8 mouse cellular contexts compared by ENCODE assay signal in the genomic region with DNA sequence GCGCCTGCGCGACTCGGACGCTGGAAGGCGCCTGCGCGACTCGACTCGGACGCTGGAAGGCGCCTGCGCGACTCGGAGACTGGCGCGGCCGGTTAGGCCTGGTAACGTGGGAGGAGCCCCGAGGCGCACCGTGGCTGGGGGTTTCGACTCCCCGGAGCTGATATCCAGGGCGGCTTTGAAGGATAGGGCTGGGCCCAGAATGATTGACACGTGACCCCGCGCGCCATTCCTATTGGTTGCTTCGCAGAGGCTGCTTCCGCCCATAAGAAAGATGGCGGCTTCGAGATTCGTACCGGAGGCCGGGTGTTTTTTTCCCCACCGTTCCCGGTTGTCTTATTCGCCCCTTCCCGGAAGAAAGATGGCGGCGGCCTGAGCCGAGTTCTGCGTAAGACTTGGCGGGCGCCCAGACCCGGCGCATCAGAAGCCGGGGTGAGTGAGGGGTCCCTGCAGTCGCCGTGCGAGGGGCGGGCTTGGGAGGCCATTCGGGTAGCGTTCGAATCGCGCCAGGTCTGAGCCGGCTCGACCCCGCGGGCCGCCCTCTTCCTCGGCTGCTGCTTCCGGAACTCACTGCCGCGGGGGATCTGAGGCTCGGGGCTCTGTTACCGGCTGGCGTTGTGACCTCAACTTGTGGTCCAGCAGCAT. TPM values are rescaled to one million over a fixed set of nuclear protein-coding genes. Genes with fewer than 3 reads are reported as not detected.
A peak's percentile ranks its signal among the peaks of the same experiment; 100 is the strongest.
DNase-seq lines count a peak whose midpoint lies in the region; ATAC-seq lines count a peak whose summit lies in the region.

No protein-coding gene starts in this region.

- H3K4me1 ChIP-seq in intestine, embryonic 16.5 days (ENCODE audit: control insufficient read depth, insufficient read depth, low read length), result peaks cover 16% of the 10 kb centered on the region
- peaks cover 30% of the 10 kb centered on the region for H3K4me1 ChIP-seq in midbrain, embryonic 10.5 days

- peak; percentile 97 for DNase-seq in ovary, postnatal 10 days (ENCODE audit: low spot score)
- no peak for DNase-seq in ovary, adult 18-20 months (ENCODE audit: low spot score)
- DNase-seq in embryo, embryonic 11.5 days (ENCODE audit: low read depth, low spot score), result peak; percentile 90
- peak; percentile 91 to 93 for DNase-seq in gastrocnemius, postnatal 4 days (ENCODE audit: low spot score in 2 of 2)
- peak; percentile 97 to 99 for DNase-seq in left cerebral cortex, postnatal 36 days (ENCODE audit: low spot score in 2 of 2)
- peak; percentile 96 for DNase-seq in midbrain, embryonic 10.5 days (ENCODE audit: low spot score)
- DNase-seq in spleen, adult 12 weeks (ENCODE audit: low spot score), result peak; percentile 98

- peaks cover 13% of the 10 kb centered on the region for H3K36me3 ChIP-seq in intestine, embryonic 16.5 days (ENCODE audit: control insufficient read depth, insufficient read depth, low read length)
- peaks cover 43% of the 10 kb centered on the region for H3K36me3 ChIP-seq in midbrain, embryonic 10.5 days

- H3K27ac ChIP-seq in intestine, embryonic 16.5 days (ENCODE audit: low read length), result peak overlapping the region; percentile 96
- peak overlapping the region; percentile 96 for H3K27ac ChIP-seq in midbrain, embryonic 10.5 days (replicated peaks)

- intact Hi-C loops in left cerebral cortex, postnatal 36 days (cut with DNase I), result loop anchor here (5.0 to 10.0 kb wide), 3 partner anchors 36 to 112 kb away; partner anchors contain the start of genes 9430015G10Rik and Ube2j2

- H3K4me3 ChIP-seq in intestine, embryonic 16.5 days (ENCODE audit: low read length), result peak overlapping the region; percentile 89
- H3K4me3 ChIP-seq in midbrain, embryonic 10.5 days, result peak overlapping the region; percentile 85

- H3K27me3 ChIP-seq in intestine, embryonic 16.5 days (replicated peaks; ENCODE audit: control insufficient read depth, insufficient read depth, low read length), result no peaks in the 10 kb centered on the region
- H3K27me3 ChIP-seq in midbrain, embryonic 10.5 days (ENCODE audit: low read depth, poor library complexity, severe bottlenecking), result no peaks in the 10 kb centered on the region

- WGBS in intestine, embryonic 16.5 days, result under 1% methylated on average over 70 of the region's 70 CpGs
- under 1% methylated on average over 70 of the region's 70 CpGs for WGBS in midbrain, embryonic 10.5 days

- peak; percentile 85 for ATAC-seq in intestine, embryonic 16.5 days

- peak overlapping the region; percentile 55; the same call in 1 of the 2 replicates for H3K4me2 ChIP-seq in intestine, embryonic 16.5 days (ENCODE audit: low read depth, low read length)

- H3K9ac ChIP-seq in intestine, embryonic 16.5 days (ENCODE audit: low read depth, low read length), result peak overlapping the region; percentile 91

- no peaks in the 10 kb centered on the region for H3K9me3 ChIP-seq in intestine, embryonic 16.5 days (ENCODE audit: control insufficient read depth, low read length)
- H3K9me3 ChIP-seq in midbrain, embryonic 10.5 days (replicated peaks), result no peaks in the 10 kb centered on the region; the same call in 1 of the 2 replicates

RNA-seq across cellular contexts. Expression of gene Sdf4, which starts 0.4 kb away (rescaled TPM):
- 100 to 1,000 TPM; 116 to 117 TPM for total RNA-seq in gastrocnemius, postnatal 4 days (2021)
- polyA plus RNA-seq in intestine, embryonic 16.5 days (2015; fragmentation: Nextera tagmentation; extraction: Ambion mirVana), result 165 and 171 TPM in 2 replicates
- total RNA-seq in left cerebral cortex, postnatal 36 days (2021), result 100 to 1,000 TPM; 184 to 206 TPM
- polyA plus RNA-seq in midbrain, embryonic 10.5 days (2016; fragmentation: Nextera tagmentation; extraction: Ambion mirVana), result 131 and 138 TPM in 2 replicates

RNA-seq across cellular contexts. Expression of gene B3galt6, which starts 0.6 kb away (rescaled TPM):
- 1 to 10 TPM; 4.8 to 6.0 TPM for total RNA-seq in gastrocnemius, postnatal 4 days (2021)
- 11.7 and 12.0 TPM in 2 replicates for polyA plus RNA-seq in intestine, embryonic 16.5 days (2015; fragmentation: Nextera tagmentation; extraction: Ambion mirVana)
- total RNA-seq in left cerebral cortex, postnatal 36 days (2021), result 10 to 100 TPM in 1 of 2 experiments, 1 to 10 TPM in 1; 9.9 to 11.1 TPM
- polyA plus RNA-seq in midbrain, embryonic 10.5 days (2016; fragmentation: Nextera tagmentation; extraction: Ambion mirVana), result 14.0 and 15.3 TPM in 2 replicates

RNA-seq across cellular contexts. Expression of gene Tnfrsf4, which starts 20.6 kb away (rescaled TPM):
- total RNA-seq in gastrocnemius, postnatal 4 days (2021), result 1 to 10 TPM in 1 of 2 experiments, under 1 TPM in 1; 0.93 to 1.4 TPM
- polyA plus RNA-seq in intestine, embryonic 16.5 days (2015; fragmentation: Nextera tagmentation; extraction: Ambion mirVana), result 0.55 and 0.86 TPM in 2 replicates
- total RNA-seq in left cerebral cortex, postnatal 36 days (2021), result 1 to 10 TPM in 1 of 2 experiments, under 1 TPM in 1; 0.39 to 1.9 TPM
- polyA plus RNA-seq in midbrain, embryonic 10.5 days (2016; fragmentation: Nextera tagmentation; extraction: Ambion mirVana), result 0.42 and 0.88 TPM in 2 replicates

RNA-seq across cellular contexts. Expression of gene C1qtnf12, which starts 30.9 kb away (rescaled TPM):
- 10 to 100 TPM; 24.0 to 36.0 TPM for total RNA-seq in gastrocnemius, postnatal 4 days (2021)
- 59.9 and 75.4 TPM in 2 replicates for polyA plus RNA-seq in intestine, embryonic 16.5 days (2015; fragmentation: Nextera tagmentation; extraction: Ambion mirVana)
- total RNA-seq in left cerebral cortex, postnatal 36 days (2021), result 10 to 100 TPM; 18.1 to 19.5 TPM
- 18.9 and 23.8 TPM in 2 replicates for polyA plus RNA-seq in midbrain, embryonic 10.5 days (2016; fragmentation: Nextera tagmentation; extraction: Ambion mirVana)

RNA-seq across cellular contexts. Expression of gene Tnfrsf18, which starts 32.9 kb away (rescaled TPM):
- under 1 TPM; 0.62 to 0.66 TPM for total RNA-seq in gastrocnemius, postnatal 4 days (2021)
- polyA plus RNA-seq in intestine, embryonic 16.5 days (2015; fragmentation: Nextera tagmentation; extraction: Ambion mirVana), result 1.0 and 1.4 TPM in 2 replicates
- not detected for total RNA-seq in left cerebral cortex, postnatal 36 days (2021)
- polyA plus RNA-seq in midbrain, embryonic 10.5 days (2016; fragmentation: Nextera tagmentation; extraction: Ambion mirVana), result 1.1 and 1.8 TPM in 2 replicates
